Mouse (Mus musculus): ENCODE data around the gene Gabrp.

DNA sequence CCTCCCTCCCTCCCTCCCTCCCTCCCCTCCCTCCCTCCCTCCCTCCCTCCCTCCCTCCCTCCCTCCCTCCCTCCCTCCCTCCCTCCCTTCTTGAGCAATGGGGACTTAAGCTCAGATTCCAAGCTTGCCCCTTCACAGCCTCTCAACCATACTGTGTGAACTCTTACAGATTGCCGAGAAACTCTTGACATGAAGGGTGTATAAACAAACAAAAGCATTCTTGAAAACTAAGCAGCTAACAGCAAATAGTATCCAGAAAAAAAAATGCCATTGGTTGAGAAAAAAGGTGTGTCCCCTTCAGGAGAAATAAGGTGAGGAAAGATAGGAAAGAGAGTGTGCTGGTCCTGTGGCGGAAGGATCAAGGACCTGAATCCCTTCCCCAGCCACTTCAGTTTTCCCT lies 24.4 kb upstream of the Gabrp start:
- no peak for TF ChIP-seq CTCF (IDR thresholded peaks at IDR 0.05; ENCODE audit: borderline replicate concordance, control insufficient read depth, extremely low read depth, insufficient read depth, low read length, poor library complexity)
- TF ChIP-seq POLR2A (IDR thresholded peaks at IDR 0.05; ENCODE audit: control insufficient read depth, extremely low read depth, insufficient read depth, low read length, poor library complexity), result no peak
